Mouse (Mus musculus) liver, embryonic 15.5 days (tissue): ENCODE measurements around the gene B4galt5. TPM values are rescaled to one million over a fixed set of nuclear protein-coding genes. Genes with fewer than 3 reads are reported as not detected.
"Not testable (repeated sequence)": the region's sequence is repeated elsewhere in the genome, so short reads cannot be mapped to it uniquely, and the experiment has no call there.

Source experiments
- ATAC-seq: fragments of 200-750 bp; cut with Nextera tagmentation; 2 replicates; pipeline ENCODE4 v1.8.0; 2017; ENCODE audit warnings: moderate number of reproducible peaks, mild to moderate bottlenecking, moderate library complexity; ENCODE audit not compliant: insufficient read depth
- H3K27ac ChIP-seq: fragments of 300-500 bp; sonication (generic); replicated peaks from 2 replicates; pipeline ENCODE4 v1.5.1; 2015; ENCODE audit warnings: mild to moderate bottlenecking, inconsistent platforms
- H3K27me3 ChIP-seq: fragments of 300-500 bp; sonication (generic); 2 replicates; pipeline ENCODE4 v1.6.1; 2015; ENCODE audit warnings: mild to moderate bottlenecking, inconsistent platforms
- H3K36me3 ChIP-seq: fragments of 300-500 bp; sonication (generic); replicated peaks from 2 replicates; pipeline ENCODE4 v1.6.1; 2015; ENCODE audit warnings: moderate library complexity, mild to moderate bottlenecking, inconsistent platforms
- H3K4me1 ChIP-seq: fragments of 300-500 bp; sonication (generic); replicated peaks from 2 replicates; pipeline ENCODE4 v1.6.1; 2015; ENCODE audit warnings: inconsistent platforms
- H3K4me2 ChIP-seq: fragments of 300-500 bp; sonication (generic); 2 replicates; pipeline ENCODE4 v1.6.1; 2015; ENCODE audit warnings: moderate library complexity, mild to moderate bottlenecking, inconsistent platforms
- H3K4me3 ChIP-seq: fragments of 300-500 bp; sonication (generic); replicated peaks from 2 replicates; pipeline ENCODE4 v1.5.1; 2015; ENCODE audit warnings: mild to moderate bottlenecking, inconsistent platforms
- H3K9ac ChIP-seq: fragments of 300-500 bp; sonication (generic); 2 replicates; pipeline ENCODE4 v1.6.1; 2015; ENCODE audit warnings: moderate library complexity, mild to moderate bottlenecking, inconsistent platforms
- H3K9me3 ChIP-seq: fragments of 300-500 bp; sonication (generic); replicated peaks from 2 replicates; pipeline ENCODE4 v1.6.1; 2016; ENCODE audit warnings: inconsistent platforms
- WGBS: fragments of 180-500 bp; shearing (Covaris S2); methylation state at CpG from one replicate; pipeline ENCODE4 v1.1.7; 2015; ENCODE audit warnings: mixed read lengths; ENCODE audit not compliant: insufficient replicate concordance; 5-methylcytosine and 5-hydroxymethylcytosine counted together
- polyA plus RNA-seq: library from polyadenylated mRNA; unstranded; fragments of >200 nt; fragmentation: Nextera tagmentation; extraction: Ambion mirVana; gene quantifications from 2 replicates; pipeline ENCODE4 v1.2.1, GENCODE M21; 2015

Gene B4galt5
- 2.4 TPM in 2 replicates for polyA plus RNA-seq

- under 1% methylated on average over 87 of the region's 111 CpGs for WGBS
- H3K36me3 ChIP-seq = no peaks in the 10 kb centered on the region
- peaks cover 86% of the 10 kb centered on the region for H3K27me3 ChIP-seq
- peak within 1 kb of the TSS; percentile 69 for H3K4me3 ChIP-seq
- peak within 1 kb of the TSS; percentile 92 for H3K4me2 ChIP-seq
- no peaks in the 10 kb centered on the region for H3K9me3 ChIP-seq
- peak within 1 kb of the TSS; percentile 67 for H3K27ac ChIP-seq
- H3K9ac ChIP-seq = peak within 1 kb of the TSS; percentile 69
- ATAC-seq = 0 out of 2 replicates have a peak, but pooled peaks have one; percentile 1
- peaks cover 74% of the 10 kb centered on the region for H3K4me1 ChIP-seq
Measured at GRCm38 (mm10) chr2:167348376-167349282, at the start of gene B4galt5. TSS of gene B4galt5 (minus strand) at chr2:167349183.

- not testable (repeated sequence) for H3K36me3 ChIP-seq, H3K4me3 ChIP-seq, H3K27me3 ChIP-seq, H3K27ac ChIP-seq, H3K9ac ChIP-seq, H3K9me3 ChIP-seq, H3K4me1 ChIP-seq, H3K4me2 ChIP-seq, ATAC-seq
- WGBS = 84% methylated on average over 9 of the region's 9 CpGs
Measured at GRCm38 (mm10) chr2:167396420-167396819, 47.4 kb upstream of the B4galt5 start.

GRCm38 (mm10) chr2:167394426-167394825 is 45.4 kb upstream of the B4galt5 start:
- Histone ChIP-seq H3K4me3 (no peak overlapping the region), H3K36me3 (no peaks in the 10 kb centered on the region), H3K4me1 (no peaks in the 10 kb centered on the region), H3K27me3 (no peaks in the 10 kb centered on the region), H3K27ac (no peak overlapping the region), H3K4me2 (no peak overlapping the region), H3K9ac (no peak overlapping the region), H3K9me3 (no peaks in the 10 kb centered on the region)
- WGBS = 22% methylated on average over 7 of the region's 7 CpGs
- ATAC-seq = no peak

- Histone ChIP-seq H3K4me2 (no peak overlapping the region), H3K36me3 (no peaks in the 10 kb centered on the region), H3K27ac (no peak overlapping the region), H3K9ac (no peak overlapping the region), H3K27me3 (no peaks in the 10 kb centered on the region), H3K4me3 (no peak overlapping the region), H3K9me3 (no peaks in the 10 kb centered on the region), H3K4me1 (peaks cover 14% of the 10 kb centered on the region)
- ATAC-seq = no peak
- 73% methylated on average over 6 of the region's 6 CpGs for WGBS
Measured at GRCm38 (mm10) chr2:167386998-167387397, 38.0 kb upstream of the B4galt5 start.

GRCm38 (mm10) chr2:167386456-167386855 is 37.5 kb upstream of the B4galt5 start:
- no peak overlapping the region for H3K9ac ChIP-seq

GRCm38 (mm10) chr2:167383666-167384083 is 34.7 kb upstream of the B4galt5 start:
- Histone ChIP-seq H3K27me3 (no peaks in the 10 kb centered on the region), H3K9me3 (no peaks in the 10 kb centered on the region), H3K9ac (no peak overlapping the region), H3K4me2 (no peak overlapping the region), H3K36me3 (no peaks in the 10 kb centered on the region), H3K4me3 (no peak overlapping the region), H3K4me1 (peaks cover 35% of the 10 kb centered on the region), H3K27ac (no peak overlapping the region)
- ATAC-seq = no peak
- 45% methylated on average over 13 of the region's 13 CpGs for WGBS

More at GRCm38 (mm10) chr2:167386456-167386855, 37.5 kb upstream of the B4galt5 start:
- WGBS = 57% methylated on average over 4 of the region's 4 CpGs
- Histone ChIP-seq H3K27me3 (no peaks in the 10 kb centered on the region), H3K4me2 (no peak overlapping the region), H3K36me3 (no peaks in the 10 kb centered on the region), H3K4me3 (no peak overlapping the region), H3K4me1 (peaks cover 19% of the 10 kb centered on the region), H3K9me3 (no peaks in the 10 kb centered on the region), H3K27ac (no peak overlapping the region)
- no peak for ATAC-seq

GRCm38 (mm10) chr2:167382389-167382788 is 33.4 kb upstream of the B4galt5 start:
- Histone ChIP-seq H3K27me3 (no peaks in the 10 kb centered on the region), H3K36me3 (no peaks in the 10 kb centered on the region), H3K9me3 (no peaks in the 10 kb centered on the region), H3K4me1 (peaks cover 43% of the 10 kb centered on the region), H3K9ac (no peak overlapping the region), H3K4me2 (no peak overlapping the region), H3K4me3 (no peak overlapping the region), H3K27ac (no peak overlapping the region)
- ATAC-seq = no peak
- WGBS = 63% methylated on average over 7 of the region's 7 CpGs

GRCm38 (mm10) chr2:167381596-167381995 is 32.6 kb upstream of the B4galt5 start:
- 34% methylated on average over 7 of the region's 7 CpGs for WGBS
- no peak overlapping the region for H3K27ac ChIP-seq
- ATAC-seq = no peak
- no peaks in the 10 kb centered on the region for H3K9me3 ChIP-seq
- H3K9ac ChIP-seq = no peak overlapping the region
- H3K27me3 ChIP-seq = no peaks in the 10 kb centered on the region
- H3K4me1 ChIP-seq = peaks cover 46% of the 10 kb centered on the region
- no peaks in the 10 kb centered on the region for H3K36me3 ChIP-seq
- H3K4me2 ChIP-seq = no peak overlapping the region
- H3K4me3 ChIP-seq = no peak overlapping the region

GRCm38 (mm10) chr2:167380615-167381285 is 31.8 kb upstream of the B4galt5 start:
- H3K27ac ChIP-seq = 0 out of 2 replicates have a peak overlapping the region, but pooled peaks have one; percentile 48
- peaks cover 49% of the 10 kb centered on the region for H3K4me1 ChIP-seq
- no peak; the same call in 1 of the 2 replicates for ATAC-seq
- H3K4me3 ChIP-seq = no peak overlapping the region
- no peak overlapping the region for H3K9ac ChIP-seq
- no peak overlapping the region for H3K4me2 ChIP-seq
- WGBS = 53% methylated on average over 7 of the region's 7 CpGs
- H3K9me3 ChIP-seq = no peaks in the 10 kb centered on the region
- H3K27me3 ChIP-seq = no peaks in the 10 kb centered on the region
- no peaks in the 10 kb centered on the region for H3K36me3 ChIP-seq

GRCm38 (mm10) chr2:167378972-167379371 is 30.0 kb upstream of the B4galt5 start:
- ATAC-seq = no peak
- peaks cover under 1% of the 10 kb centered on the region; the same call in 1 of the 2 replicates for H3K27me3 ChIP-seq
- 46% methylated on average over 4 of the region's 4 CpGs for WGBS

GRCm38 (mm10) chr2:167377697-167378096 is 28.7 kb upstream of the B4galt5 start:
- ATAC-seq = no peak
- Histone ChIP-seq H3K36me3 (no peaks in the 10 kb centered on the region), H3K27me3 (peaks cover 3% of the 10 kb centered on the region; the same call in 1 of the 2 replicates), H3K4me1 (peaks cover 53% of the 10 kb centered on the region), H3K9ac (no peak overlapping the region), H3K4me2 (no peak overlapping the region), H3K27ac (no peak overlapping the region), H3K4me3 (no peak overlapping the region), H3K9me3 (no peaks in the 10 kb centered on the region)
- 4% methylated on average over 3 of the region's 3 CpGs for WGBS

More at GRCm38 (mm10) chr2:167378972-167379371, 30.0 kb upstream of the B4galt5 start:
- H3K4me1 ChIP-seq = peaks cover 57% of the 10 kb centered on the region
- H3K27ac ChIP-seq = no peak overlapping the region
- H3K4me3 ChIP-seq = no peak overlapping the region
- H3K36me3 ChIP-seq = no peaks in the 10 kb centered on the region
- no peak overlapping the region for H3K4me2 ChIP-seq
- no peaks in the 10 kb centered on the region for H3K9me3 ChIP-seq
- H3K9ac ChIP-seq = no peak overlapping the region
